Mouse (Mus musculus): ENCODE data around the gene Dcaf15. TPM values are rescaled to one million over a fixed set of nuclear protein-coding genes. Genes with fewer than 3 reads are reported as not detected.

The Dcaf15 gene
- polyA plus RNA-seq, 1 experiment from 2014 or later = 5.9 TPM

DNA sequence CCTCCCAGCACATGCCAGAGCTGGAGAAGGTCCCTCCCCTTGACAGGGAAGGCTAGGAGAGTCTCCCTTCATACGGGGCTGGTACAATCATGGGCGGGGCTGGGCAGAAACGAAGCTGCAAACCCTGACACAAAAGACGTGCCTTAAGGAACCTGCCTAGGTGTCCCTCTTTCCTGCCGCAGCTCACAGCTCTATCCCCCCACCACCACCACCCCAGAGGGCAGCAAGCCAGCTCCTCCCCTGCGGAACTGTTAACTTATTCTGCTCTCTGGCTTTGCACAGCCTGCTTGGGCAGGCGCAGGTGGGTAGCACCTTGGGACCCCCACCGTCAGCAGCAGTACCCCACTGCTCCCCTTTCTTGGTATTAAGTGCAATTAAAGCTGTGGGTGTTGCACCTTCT lies 8.5 kb downstream of the Dcaf15 start:
- 70% methylated on average over 8 of the region's 8 CpGs for WGBS (ENCODE audit: insufficient replicate concordance)
- H3K4me2 ChIP-seq = no peak overlapping the region
- peaks cover 87% of the 10 kb centered on the region for H3K36me3 ChIP-seq
- H3K9me3 ChIP-seq (replicated peaks) = no peaks in the 10 kb centered on the region
- no peak overlapping the region for H3K27ac ChIP-seq
- H3K4me1 ChIP-seq = no peaks in the 10 kb centered on the region
- H3K27me3 ChIP-seq (replicated peaks) = no peaks in the 10 kb centered on the region
- H3K4me3 ChIP-seq = no peak overlapping the region
- H3K9ac ChIP-seq = no peak overlapping the region
- no peak for ATAC-seq

DNA sequence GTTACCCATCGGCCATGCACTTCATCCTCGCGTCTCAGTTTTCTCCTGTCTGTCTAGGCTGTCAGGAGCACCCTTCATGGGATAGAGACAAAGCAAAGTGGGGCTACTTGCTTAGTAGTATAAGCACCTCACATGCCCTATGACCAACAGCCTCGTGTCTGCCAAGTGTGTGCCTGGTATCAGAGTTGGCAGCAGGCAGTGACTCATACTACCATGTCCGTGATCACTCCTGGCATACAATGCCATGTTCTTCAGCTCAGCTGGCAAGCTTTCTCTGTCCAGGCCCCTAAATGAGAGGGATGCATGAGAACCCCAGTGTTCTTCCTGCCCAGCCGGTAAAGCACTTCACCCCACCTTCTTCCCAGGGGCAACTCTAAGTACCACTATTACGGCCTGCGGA lies 14.0 kb downstream of the Dcaf15 start:
- Histone ChIP-seq H3K27ac (no peak overlapping the region), H3K36me3 (peaks cover 91% of the 10 kb centered on the region), H3K4me2 (no peak overlapping the region), H3K4me3 (no peak overlapping the region), H3K27me3 (replicated peaks) (no peaks in the 10 kb centered on the region), H3K9me3 (replicated peaks) (no peaks in the 10 kb centered on the region), H3K9ac (no peak overlapping the region), H3K4me1 (no peaks in the 10 kb centered on the region)
- WGBS (ENCODE audit: insufficient replicate concordance) = 79% methylated on average over 8 of the region's 8 CpGs
- no peak for ATAC-seq

GRCm38 (mm10) chr8:84089277-84089676 lies 15.3 kb downstream of the Dcaf15 start:
- no peaks in the 10 kb centered on the region for H3K9me3 ChIP-seq (replicated peaks)
- no peak overlapping the region for H3K4me2 ChIP-seq
- H3K27me3 ChIP-seq (replicated peaks) = no peaks in the 10 kb centered on the region
- no peak for ATAC-seq
- WGBS (ENCODE audit: insufficient replicate concordance) = 76% methylated on average over 9 of the region's 9 CpGs
- H3K4me1 ChIP-seq = no peaks in the 10 kb centered on the region
- no peak overlapping the region for H3K9ac ChIP-seq
- no peak overlapping the region for H3K4me3 ChIP-seq
- peaks cover 91% of the 10 kb centered on the region for H3K36me3 ChIP-seq
- H3K27ac ChIP-seq = no peak overlapping the region

DNA sequence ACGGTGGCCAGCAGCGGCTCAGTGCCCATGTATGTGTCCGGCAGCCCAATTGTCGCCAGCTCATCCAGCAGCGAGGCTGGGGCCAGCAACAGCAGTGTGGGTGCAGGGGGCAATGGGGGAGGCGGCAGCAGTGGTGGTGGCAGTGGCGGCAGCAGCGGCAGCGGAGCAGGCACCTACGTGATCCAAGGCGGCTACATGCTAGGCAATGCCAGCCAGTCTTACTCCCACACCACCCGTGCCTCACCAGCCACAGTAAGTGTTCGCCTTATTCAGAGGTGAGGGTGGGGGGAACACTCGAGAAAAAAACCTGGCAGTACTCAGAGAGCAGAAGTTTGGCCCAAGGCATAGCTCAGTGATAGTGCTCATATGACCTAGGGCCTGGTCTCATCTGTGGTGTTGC lies 16.7 kb downstream of the Dcaf15 start:
- no peaks in the 10 kb centered on the region for H3K9me3 ChIP-seq (replicated peaks)
- no peaks in the 10 kb centered on the region for H3K27me3 ChIP-seq (replicated peaks)
- 89% methylated on average over 14 of the region's 14 CpGs for WGBS (ENCODE audit: insufficient replicate concordance)
- H3K4me1 ChIP-seq = no peaks in the 10 kb centered on the region
- H3K4me2 ChIP-seq = no peak overlapping the region
- no peak overlapping the region for H3K9ac ChIP-seq
- ATAC-seq = no peak
- no peak overlapping the region for H3K27ac ChIP-seq
- H3K4me3 ChIP-seq = no peak overlapping the region
- H3K36me3 ChIP-seq = peaks cover 91% of the 10 kb centered on the region

DNA sequence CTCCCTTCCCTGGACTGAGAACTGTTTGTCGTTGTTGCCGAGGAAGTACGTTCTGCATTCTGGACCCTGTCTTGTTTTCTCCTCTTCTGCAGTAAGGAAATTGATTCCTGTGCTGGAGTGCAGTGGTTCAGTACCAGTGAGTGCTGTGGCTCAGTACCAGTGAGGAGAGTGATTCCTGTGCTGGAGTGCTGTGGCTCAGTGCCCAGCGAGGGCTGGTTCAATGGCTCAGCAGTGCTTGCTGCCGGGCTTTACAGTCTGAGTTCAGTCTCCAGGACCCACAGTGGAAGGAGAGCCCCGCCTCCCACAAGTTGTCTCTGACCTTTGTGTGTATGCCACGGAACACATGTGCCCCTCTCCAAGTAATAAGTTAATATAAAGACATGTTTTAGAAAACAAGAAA lies 17.4 kb downstream of the Dcaf15 start:
- Histone ChIP-seq H3K9ac (no peak overlapping the region), H3K4me1 (no peaks in the 10 kb centered on the region), H3K4me3 (no peak overlapping the region), H3K4me2 (no peak overlapping the region), H3K36me3 (peaks cover 91% of the 10 kb centered on the region), H3K27me3 (replicated peaks) (no peaks in the 10 kb centered on the region), H3K9me3 (replicated peaks) (no peaks in the 10 kb centered on the region), H3K27ac (no peak overlapping the region)
- ATAC-seq = no peak
- 84% methylated on average over 7 of the region's 7 CpGs for WGBS (ENCODE audit: insufficient replicate concordance)

GRCm38 (mm10) chr8:84084341-84085115 lies 20.0 kb downstream of the Dcaf15 start:
- ATAC-seq = no peak
- Histone ChIP-seq H3K4me3 (no peak overlapping the region), H3K4me2 (no peak overlapping the region; the same call in 1 of the 2 replicates), H3K9me3 (replicated peaks) (no peaks in the 10 kb centered on the region), H3K27me3 (replicated peaks) (no peaks in the 10 kb centered on the region), H3K9ac (no peak overlapping the region), H3K36me3 (peaks cover 94% of the 10 kb centered on the region), H3K4me1 (no peaks in the 10 kb centered on the region), H3K27ac (no peak overlapping the region)
- WGBS (ENCODE audit: insufficient replicate concordance) = 75% methylated on average over 42 of the region's 42 CpGs

- H3K9me3 ChIP-seq (replicated peaks) = no peaks in the 10 kb centered on the region
- H3K4me2 ChIP-seq = no peak overlapping the region
- no peak overlapping the region for H3K4me3 ChIP-seq
- WGBS (ENCODE audit: insufficient replicate concordance) = 67% methylated on average over 8 of the region's 8 CpGs
- peak; percentile 21; the same call in 1 of the 2 replicates for ATAC-seq
- no peaks in the 10 kb centered on the region for H3K27me3 ChIP-seq (replicated peaks)
- no peaks in the 10 kb centered on the region for H3K4me1 ChIP-seq
- H3K27ac ChIP-seq = no peak overlapping the region
- H3K36me3 ChIP-seq = peaks cover 95% of the 10 kb centered on the region
- no peak overlapping the region for H3K9ac ChIP-seq
Observed at GRCm38 (mm10) chr8:84083829-84084241, 20.7 kb downstream of the Dcaf15 start.

- Histone ChIP-seq H3K27me3 (replicated peaks) (no peaks in the 10 kb centered on the region), H3K4me3 (no peak overlapping the region), H3K9ac (no peak overlapping the region), H3K27ac (no peak overlapping the region), H3K36me3 (peaks cover 64% of the 10 kb centered on the region), H3K4me1 (no peaks in the 10 kb centered on the region), H3K4me2 (no peak overlapping the region), H3K9me3 (replicated peaks) (no peaks in the 10 kb centered on the region)
- 76% methylated on average over 5 of the region's 5 CpGs for WGBS (ENCODE audit: insufficient replicate concordance)
- ATAC-seq = no peak
Observed at GRCm38 (mm10) chr8:84079206-84079605, 25.4 kb downstream of the Dcaf15 start.

DNA sequence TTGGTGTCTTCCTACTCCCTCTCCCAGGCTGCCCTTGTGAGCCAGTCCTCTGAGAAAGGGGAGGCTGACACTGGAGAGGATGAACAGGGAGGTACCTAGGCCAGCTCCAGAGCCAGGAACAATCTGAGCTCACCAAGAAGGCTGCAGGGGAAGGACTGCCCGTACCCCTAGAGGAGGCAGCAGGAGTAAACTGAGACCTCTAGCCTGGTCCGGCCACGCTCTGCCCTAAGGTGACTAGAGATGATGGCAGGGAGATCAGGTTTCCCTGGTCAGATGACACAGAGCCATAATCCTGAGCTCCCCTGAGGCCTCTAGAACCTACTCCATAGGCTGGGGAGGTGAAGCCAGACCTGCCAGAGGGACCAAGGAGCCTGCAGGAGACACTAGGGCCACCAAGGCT lies 27.7 kb downstream of the Dcaf15 start:
- peaks cover 45% of the 10 kb centered on the region for H3K36me3 ChIP-seq
- WGBS (ENCODE audit: insufficient replicate concordance) = 88% methylated on average over 3 of the region's 3 CpGs
- H3K9ac ChIP-seq = no peak overlapping the region
- H3K4me2 ChIP-seq = no peak overlapping the region
- no peak overlapping the region for H3K4me3 ChIP-seq
- no peaks in the 10 kb centered on the region for H3K9me3 ChIP-seq (replicated peaks)
- H3K27me3 ChIP-seq (replicated peaks) = no peaks in the 10 kb centered on the region
- no peak for ATAC-seq
- peaks cover 6% of the 10 kb centered on the region for H3K4me1 ChIP-seq
- no peak overlapping the region for H3K27ac ChIP-seq

DNA sequence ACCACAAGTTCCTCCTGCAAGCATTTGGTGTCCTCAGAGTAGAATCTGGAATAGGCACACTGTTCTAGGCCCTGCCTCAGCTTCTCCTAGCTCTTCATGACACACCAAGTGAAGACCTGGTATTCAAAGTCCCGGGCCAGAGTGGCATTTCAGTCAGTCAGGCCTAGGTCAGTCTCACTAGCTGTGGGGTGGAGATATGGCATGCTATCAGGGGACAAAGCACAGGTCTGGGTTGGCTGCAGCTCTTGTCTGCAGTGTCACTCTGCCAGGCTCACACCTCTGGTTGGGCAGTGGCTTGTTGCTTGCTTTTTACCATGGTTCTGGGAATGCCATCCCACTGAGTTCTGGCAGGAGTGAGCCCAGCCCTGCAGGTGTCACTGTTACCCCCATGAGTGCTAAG lies 28.2 kb downstream of the Dcaf15 start:
- Histone ChIP-seq H3K9me3 (replicated peaks) (no peaks in the 10 kb centered on the region), H3K36me3 (peaks cover 42% of the 10 kb centered on the region), H3K27ac (no peak overlapping the region), H3K4me3 (no peak overlapping the region), H3K27me3 (replicated peaks) (no peaks in the 10 kb centered on the region), H3K9ac (no peak overlapping the region), H3K4me2 (no peak overlapping the region), H3K4me1 (peaks cover 10% of the 10 kb centered on the region)
- WGBS (ENCODE audit: insufficient replicate concordance) = 64% methylated on average over 1 of the region's 1 CpGs
- ATAC-seq = no peak

DNA sequence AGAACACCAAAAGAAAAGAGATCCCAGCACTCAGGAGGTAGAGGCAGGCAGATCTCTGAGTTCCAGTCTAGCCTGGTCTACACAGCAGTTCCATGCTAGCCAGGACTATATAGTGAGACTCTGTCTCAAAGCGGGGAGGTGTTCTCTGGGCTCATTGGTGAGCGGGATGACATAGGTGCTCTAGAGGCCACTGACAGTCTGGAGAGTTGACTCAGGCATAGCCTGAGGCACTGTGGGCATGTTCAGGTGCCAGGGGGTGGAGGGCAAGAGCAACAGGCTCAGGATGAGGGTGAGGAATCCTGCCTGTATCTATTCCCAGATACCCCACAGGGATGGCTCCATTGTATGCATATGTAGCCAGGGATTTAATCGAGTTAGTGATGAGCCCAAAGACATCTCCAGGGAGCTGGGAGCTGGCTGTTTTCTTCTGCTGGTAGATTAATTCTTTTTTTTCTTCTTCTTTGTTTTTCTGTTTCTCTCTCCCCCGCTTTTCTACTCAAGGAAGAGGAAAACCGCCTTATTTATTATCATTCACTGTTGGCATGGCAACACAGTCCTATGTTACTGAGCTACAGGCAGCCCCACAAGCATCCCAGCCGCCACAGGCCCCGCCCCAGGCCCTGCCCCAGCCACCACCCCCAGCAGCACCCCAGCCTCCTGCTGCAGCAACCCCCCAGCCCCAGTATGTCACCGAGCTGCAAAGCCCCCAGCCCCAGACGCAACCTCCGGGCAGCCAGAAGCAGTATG lies 31.2 kb downstream of the Dcaf15 start:
- Histone ChIP-seq H3K4me1 (peaks cover 37% of the 10 kb centered on the region), H3K9me3 (replicated peaks) (no peaks in the 10 kb centered on the region)

GRCm38 (mm10) chr8:84072321-84072720 lies 32.2 kb downstream of the Dcaf15 start:
- WGBS (ENCODE audit: insufficient replicate concordance) = 85% methylated on average over 10 of the region's 10 CpGs
- no peak for ATAC-seq
- Histone ChIP-seq H3K9ac (no peak overlapping the region), H3K27ac (no peak overlapping the region), H3K27me3 (replicated peaks) (no peaks in the 10 kb centered on the region), H3K4me3 (no peak overlapping the region), H3K4me1 (peaks cover 47% of the 10 kb centered on the region), H3K4me2 (no peak overlapping the region), H3K9me3 (replicated peaks) (no peaks in the 10 kb centered on the region), H3K36me3 (peaks cover 18% of the 10 kb centered on the region)

More for the DNA sequence above, 31.2 kb downstream of the Dcaf15 start:
- Histone ChIP-seq H3K27ac (no peak overlapping the region), H3K4me3 (no peak overlapping the region), H3K9ac (no peak overlapping the region), H3K36me3 (peaks cover 18% of the 10 kb centered on the region), H3K27me3 (replicated peaks) (no peaks in the 10 kb centered on the region), H3K4me2 (no peak overlapping the region)
- ATAC-seq = no peak
- 65% methylated on average over 10 of the region's 10 CpGs for WGBS (ENCODE audit: insufficient replicate concordance)

All from liver, embryonic 12.5 days (tissue).